Mouse (Mus musculus) CD4-positive, CD25-positive, alpha-beta regulatory T cell, adult 2 months (primary cell): ENCODE data around the gene Rorb.

Source experiments
- DNase-seq: peaks from one replicate; pipeline ENCODE4 v3.0.0-alpha.2; 2012; ENCODE audit warnings: low read depth, low spot score

Rorb gene

GRCm38 (mm10) chr19:18888491-18889116 is 222.4 kb downstream of the Rorb start:
- no peak for DNase-seq

- no peak for DNase-seq
Measured at GRCm38 (mm10) chr19:18887646-18888407, 223.2 kb downstream of the Rorb start.

GRCm38 (mm10) chr19:18881162-18881561 is 229.8 kb downstream of the Rorb start:
- DNase-seq, result no peak
